Mouse (Mus musculus) kidney, postnatal 0 days (tissue): ENCODE results near the gene Cdh5. TPM values are rescaled to one million over a fixed set of nuclear protein-coding genes. Genes with fewer than 3 reads are reported as not detected.

Experiments
- ATAC-seq: fragments of 200-750 bp; cut with Nextera tagmentation; replicated peaks from 2 replicates; pipeline ENCODE4 v1.8.0; 2017; ENCODE audit warnings: low read depth, moderate number of reproducible peaks, moderate TSS enrichment, moderate library complexity; ENCODE audit not compliant: low FRiP score
- DNase-seq: peaks from one replicate; pipeline ENCODE4 v3.0.0-alpha.2; 2016; ENCODE audit warnings: low spot score
- H3K27ac ChIP-seq: fragments of 300-500 bp; sonication (generic); 2 replicates; pipeline ENCODE4 v1.5.1; 2014; ENCODE audit warnings: mild to moderate bottlenecking
- H3K27me3 ChIP-seq: fragments of 300-500 bp; sonication (generic); 2 replicates; pipeline ENCODE4 v1.6.1; 2014; ENCODE audit warnings: low read length, mixed read lengths; ENCODE audit not compliant: insufficient read depth
- H3K36me3 ChIP-seq: fragments of 300-500 bp; sonication (generic); 2 replicates; pipeline ENCODE4 v1.6.1; 2014; ENCODE audit warnings: low read length, mixed read lengths; ENCODE audit not compliant: insufficient read depth
- H3K4me1 ChIP-seq: fragments of 300-500 bp; sonication (generic); replicated peaks from 2 replicates; pipeline ENCODE4 v1.6.1; 2014; ENCODE audit warnings: antibody characterized with exemption, low read length, mixed read lengths; ENCODE audit not compliant: insufficient read depth
- H3K4me2 ChIP-seq: fragments of 300-500 bp; sonication (generic); 2 replicates; pipeline ENCODE4 v1.6.1; 2014; ENCODE audit warnings: mild to moderate bottlenecking, low read length, moderate library complexity, mixed read lengths
- H3K4me3 ChIP-seq: fragments of 300-500 bp; sonication (generic); replicated peaks from 2 replicates; pipeline ENCODE4 v1.5.1; 2014; ENCODE audit warnings: low read depth, low read length
- H3K9ac ChIP-seq: fragments of 300-500 bp; sonication (generic); 2 replicates; pipeline ENCODE4 v1.6.1; 2014; ENCODE audit warnings: low read depth, low read length
- H3K9me3 ChIP-seq: fragments of 300-500 bp; sonication (generic); replicated peaks from 2 replicates; pipeline ENCODE4 v1.6.1; 2016; ENCODE audit warnings: low read length, inconsistent platforms, mixed read lengths
- CTCF ChIP-seq: IDR thresholded peaks from 2 replicates; pipeline ENCODE4 v1.5.1; 2016; ENCODE audit warnings: antibody characterized with exemption, low read depth, mild to moderate bottlenecking, moderate library complexity
- WGBS: fragments of 180-500 bp; shearing (Covaris S2); extraction: QIAGEN DNeasy Blood & Tissue Kit; methylation state at CpG from one replicate; pipeline ENCODE4 v1.1.7; 2014; 5-methylcytosine and 5-hydroxymethylcytosine counted together
- polyA plus RNA-seq: library from polyadenylated mRNA; unstranded; fragments of >200 nt; fragmentation: Nextera tagmentation; extraction: Ambion mirVana; gene quantifications from 2 replicates; pipeline ENCODE4 v1.2.1, GENCODE M21; 2015

Gene Cdh5
- polyA plus RNA-seq, 1 experiment from 2014 or later: 35.9 TPM

DNA sequence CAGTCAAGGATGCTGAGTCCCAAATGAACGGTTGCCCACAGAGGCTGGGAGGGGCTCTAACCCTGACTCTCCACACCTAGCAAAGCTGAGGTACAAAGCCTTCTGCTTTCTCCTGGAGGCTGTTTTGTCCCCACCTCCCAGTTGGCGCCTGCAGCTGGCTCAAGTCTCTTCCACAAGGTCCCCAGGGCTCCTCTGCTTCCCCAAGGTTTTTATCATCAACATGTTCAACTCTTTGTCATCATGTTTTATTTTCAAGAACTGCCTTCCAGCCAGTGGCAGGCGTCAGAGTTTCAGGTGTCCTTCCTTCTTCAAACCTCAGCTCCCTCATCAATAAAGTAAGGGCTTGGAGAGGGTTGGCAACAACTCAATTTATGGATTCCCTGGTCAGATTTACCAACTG lies 68.0 kb downstream of the Cdh5 start:
- H3K4me2 ChIP-seq: no peak overlapping the region
- H3K36me3 ChIP-seq: no peaks in the 10 kb centered on the region
- no peak overlapping the region for H3K27ac ChIP-seq
- 89% methylated on average over 3 of the region's 3 CpGs for WGBS
- no peaks in the 10 kb centered on the region for H3K9me3 ChIP-seq
- DNase-seq (no peak), ATAC-seq (no peak)
- H3K4me3 ChIP-seq: no peak overlapping the region
- H3K27me3 ChIP-seq: peaks cover 17% of the 10 kb centered on the region; the same call in 1 of the 2 replicates
- H3K9ac ChIP-seq: no peak overlapping the region
- TF ChIP-seq CTCF: no peak
- 0 out of 2 replicates have a peak, but pooled peaks cover 4% of the 10 kb centered on the region for H3K4me1 ChIP-seq

GRCm38 (mm10) chr8:104170118-104171049 lies 69.0 kb downstream of the Cdh5 start, which contains the start of gene Bean1:
Gene Bean1 (plus strand): TSS chr8:104170442.
- Histone ChIP-seq H3K27ac (no peak within 1 kb of the TSS), H3K4me1 (0 out of 2 replicates have a peak, but pooled peaks cover 4% of the 10 kb centered on the region), H3K4me3 (peak within 1 kb of the TSS; percentile 51), H3K9ac (peak within 1 kb of the TSS; percentile 61), H3K27me3 (peaks cover 17% of the 10 kb centered on the region; the same call in 1 of the 2 replicates), H3K4me2 (peak within 1 kb of the TSS; percentile 89), H3K36me3 (no peaks in the 10 kb centered on the region), H3K9me3 (no peaks in the 10 kb centered on the region)
- TF ChIP-seq CTCF: no peak
- peak; percentile 76 for ATAC-seq
- peak; percentile 55 for DNase-seq
- 2% methylated on average over 86 of the region's 87 CpGs for WGBS

GRCm38 (mm10) chr8:104171050-104171620 lies 69.7 kb downstream of the Cdh5 start:
- peaks cover 17% of the 10 kb centered on the region; the same call in 1 of the 2 replicates for H3K27me3 ChIP-seq

DNA sequence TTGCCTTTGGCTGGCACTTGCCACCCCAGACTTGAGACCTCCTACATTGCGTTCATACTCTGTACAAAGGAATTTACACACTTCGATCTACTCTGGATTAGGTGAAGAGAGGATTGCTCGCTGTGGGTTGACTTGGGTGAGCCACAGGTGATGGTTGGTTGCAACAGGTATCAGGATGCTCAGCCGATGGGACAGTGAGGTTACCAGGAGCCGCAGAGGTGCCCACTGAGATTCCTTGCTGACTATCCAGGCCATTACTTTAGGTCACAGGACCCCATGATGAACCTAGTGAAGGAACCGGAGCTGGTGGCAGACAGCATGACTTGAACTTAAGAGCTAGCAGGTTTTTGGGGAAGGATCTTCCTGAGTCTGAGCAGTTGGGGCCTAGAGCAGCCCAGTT lies 71.0 kb downstream of the Cdh5 start:
- Histone ChIP-seq H3K4me3 (no peak overlapping the region), H3K36me3 (no peaks in the 10 kb centered on the region), H3K27ac (no peak overlapping the region), H3K9ac (no peak overlapping the region), H3K4me2 (no peak overlapping the region), H3K4me1 (0 out of 2 replicates have a peak, but pooled peaks cover 4% of the 10 kb centered on the region), H3K27me3 (peaks cover 17% of the 10 kb centered on the region; the same call in 1 of the 2 replicates), H3K9me3 (no peaks in the 10 kb centered on the region)
- DNase-seq (no peak), ATAC-seq (no peak)
- no peak for TF ChIP-seq CTCF
- WGBS: 93% methylated on average over 6 of the region's 6 CpGs

More at GRCm38 (mm10) chr8:104171050-104171620, 69.7 kb downstream of the Cdh5 start:
- Histone ChIP-seq H3K27ac (no peak overlapping the region), H3K4me1 (0 out of 2 replicates have a peak, but pooled peaks cover 4% of the 10 kb centered on the region), H3K9me3 (no peaks in the 10 kb centered on the region), H3K9ac (peak overlapping the region; percentile 61), H3K4me3 (peak overlapping the region; percentile 51), H3K36me3 (no peaks in the 10 kb centered on the region), H3K4me2 (peak overlapping the region; percentile 89)
- WGBS: 5% methylated on average over 32 of the region's 32 CpGs
- ATAC-seq: no peak
- no peak for TF ChIP-seq CTCF
- no peak for DNase-seq

DNA sequence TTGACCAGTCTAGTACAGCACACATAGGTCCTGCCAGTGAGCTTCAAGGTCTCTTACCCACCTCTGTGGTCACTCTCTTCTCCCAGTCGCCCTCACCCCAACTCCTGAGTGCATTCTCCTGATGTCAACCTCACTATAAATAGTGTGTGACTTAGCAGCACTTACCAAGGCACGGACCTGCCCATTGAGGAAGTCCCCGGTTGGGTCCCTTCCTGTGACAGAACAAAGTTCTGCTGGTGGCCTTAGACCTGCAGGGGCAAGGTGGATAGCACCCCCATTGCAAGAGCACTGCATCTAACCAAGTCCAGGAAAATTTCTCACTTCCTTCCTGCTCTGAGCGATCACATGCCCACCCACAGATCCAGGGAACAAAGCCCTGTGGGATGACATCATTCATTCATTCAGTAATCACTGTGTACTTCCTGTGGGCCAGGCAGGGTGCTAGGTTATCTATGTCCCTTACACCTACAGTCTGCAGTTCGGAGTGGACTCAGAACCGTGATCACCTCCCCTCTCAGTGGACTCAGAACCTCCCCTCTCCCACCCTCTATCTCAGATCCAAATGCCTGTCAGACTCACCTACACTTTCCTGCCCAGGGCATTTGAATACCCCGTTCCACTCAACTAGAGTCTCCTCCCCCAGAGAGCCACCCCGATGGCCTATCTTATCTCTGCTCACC lies 74.6 kb downstream of the Cdh5 start:
- WGBS: 66% methylated on average over 8 of the region's 8 CpGs
- ATAC-seq: no peak

GRCm38 (mm10) chr8:104177054-104177453 lies 75.6 kb downstream of the Cdh5 start:
- H3K4me1 ChIP-seq: no peaks in the 10 kb centered on the region
- ATAC-seq: no peak
- H3K36me3 ChIP-seq: no peaks in the 10 kb centered on the region
- no peaks in the 10 kb centered on the region for H3K9me3 ChIP-seq
- no peak overlapping the region for H3K27ac ChIP-seq
- 63% methylated on average over 4 of the region's 4 CpGs for WGBS
- DNase-seq: no peak
- H3K27me3 ChIP-seq: peaks cover 2% of the 10 kb centered on the region; the same call in 1 of the 2 replicates
- H3K9ac ChIP-seq: no peak overlapping the region
- H3K4me2 ChIP-seq: no peak overlapping the region
- no peak overlapping the region for H3K4me3 ChIP-seq
- TF ChIP-seq CTCF: no peak

More for the DNA sequence above, 74.6 kb downstream of the Cdh5 start:
- H3K27me3 ChIP-seq: peaks cover 13% of the 10 kb centered on the region; the same call in 1 of the 2 replicates
- H3K27ac ChIP-seq: no peak overlapping the region
- H3K9ac ChIP-seq: no peak overlapping the region
- no peak for DNase-seq
- TF ChIP-seq CTCF: no peak
- no peaks in the 10 kb centered on the region for H3K4me1 ChIP-seq
- H3K9me3 ChIP-seq: no peaks in the 10 kb centered on the region
- no peak overlapping the region for H3K4me2 ChIP-seq
- H3K4me3 ChIP-seq: no peak overlapping the region
- no peaks in the 10 kb centered on the region for H3K36me3 ChIP-seq
